Mouse (Mus musculus) limb, embryonic 14.5 days (tissue): ENCODE data around the gene Slco3a1. TPM values are rescaled to one million over a fixed set of nuclear protein-coding genes. Genes with fewer than 3 reads are reported as not detected.

ENCODE experiments used
- ATAC-seq: fragments of 200-750 bp; cut with Nextera tagmentation; 2 replicates; pipeline ENCODE4 v1.8.0; 2017; ENCODE audit warnings: low read depth, moderate number of reproducible peaks, moderate TSS enrichment; ENCODE audit not compliant: low FRiP score
- DNase-seq: peaks from one replicate; pipeline ENCODE4 v3.0.0-alpha.2; 2015; ENCODE audit warnings: low spot score
- H3K27ac ChIP-seq: fragments of 300-500 bp; sonication (generic); replicated peaks from 2 replicates; pipeline ENCODE4 v1.5.1; 2014; ENCODE audit warnings: low read depth, mild to moderate bottlenecking, low read length, moderate library complexity, mixed read lengths
- H3K27me3 ChIP-seq: fragments of 300-500 bp; sonication (generic); 2 replicates; pipeline ENCODE4 v1.6.1; 2014; ENCODE audit warnings: low read length, mixed read lengths; ENCODE audit not compliant: control insufficient read depth, insufficient read depth
- H3K36me3 ChIP-seq: fragments of 300-500 bp; sonication (generic); 2 replicates; pipeline ENCODE4 v1.6.1; 2014; ENCODE audit warnings: mild to moderate bottlenecking, low read length, moderate library complexity, mixed read lengths; ENCODE audit not compliant: control insufficient read depth, insufficient read depth
- H3K4me1 ChIP-seq: fragments of 300-500 bp; sonication (generic); 2 replicates; pipeline ENCODE4 v1.6.1; 2014; ENCODE audit warnings: antibody characterized with exemption, low read length, mixed read lengths; ENCODE audit not compliant: control insufficient read depth, insufficient read depth
- H3K4me2 ChIP-seq: fragments of 300-500 bp; sonication (generic); replicated peaks from 2 replicates; pipeline ENCODE4 v1.6.1; 2014; ENCODE audit warnings: low read depth, mild to moderate bottlenecking, low read length, moderate library complexity; ENCODE audit not compliant: severe bottlenecking
- H3K4me3 ChIP-seq: fragments of 300-500 bp; sonication (generic); replicated peaks from 2 replicates; pipeline ENCODE4 v1.5.1; 2014; ENCODE audit warnings: low read length
- H3K9ac ChIP-seq: fragments of 300-500 bp; sonication (generic); 2 replicates; pipeline ENCODE4 v1.6.1; 2014; ENCODE audit warnings: mild to moderate bottlenecking, low read depth, low read length, moderate library complexity; ENCODE audit not compliant: severe bottlenecking
- H3K9me3 ChIP-seq: fragments of 300-500 bp; sonication (generic); 2 replicates; pipeline ENCODE4 v1.6.1; 2016; ENCODE audit warnings: low read length; ENCODE audit not compliant: control insufficient read depth
- POLR2A ChIP-seq: fragments of 200-500 bp; IDR thresholded peaks from 2 replicates; pipeline ENCODE4 v1.8.0; 2012; ENCODE audit warnings: inconsistent platforms, mild to moderate bottlenecking, moderate library complexity, borderline replicate concordance; ENCODE audit not compliant: insufficient read depth, insufficient read length; ENCODE audit errors: extremely low read depth
- WGBS: fragments of 180-500 bp; shearing (Covaris S2); extraction: QIAGEN DNeasy Blood & Tissue Kit; methylation state at CpG from one replicate; pipeline ENCODE4 v1.1.7; 2014; 5-methylcytosine and 5-hydroxymethylcytosine counted together
- polyA plus RNA-seq, 2 experiments: library from polyadenylated mRNA; depleted of rRNA in 1 of 2; stranded (reverse) in 1 of 2; unstranded in 1 of 2; fragments of >200 nt; fragmentation: Nextera tagmentation in 1 of 2; extraction: Ambion mirVana in 1 of 2; gene quantifications; 2 replicates each; pipeline versions ENCODE4 v1.2.1 to v1.2.3; 2012 to 2014

The Slco3a1 gene
- polyA plus RNA-seq, 2 experiments, result 11.8 to 12.2 TPM

DNA sequence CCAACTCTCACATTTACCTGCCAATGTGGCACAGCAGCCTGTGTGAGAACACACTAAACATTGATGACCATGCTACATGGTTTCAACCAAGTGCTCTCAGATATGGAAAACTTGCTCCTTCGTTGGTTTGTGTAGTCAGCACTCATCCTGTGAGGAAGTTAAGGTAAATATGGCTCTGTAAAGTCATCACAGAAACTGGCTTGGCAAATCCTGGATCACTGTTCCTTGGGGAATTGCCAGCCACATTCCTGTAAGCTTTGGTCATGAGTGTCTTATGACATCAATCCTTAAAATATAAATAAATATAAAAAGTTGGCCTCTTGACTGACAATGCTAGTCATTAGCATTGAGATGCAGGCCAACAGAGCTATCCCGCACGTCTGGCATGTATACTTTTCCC lies 94.8 kb downstream of the Slco3a1 start:
- no peak for TF ChIP-seq POLR2A
- H3K27ac ChIP-seq, result no peak overlapping the region
- DNase-seq (peak; percentile 13), ATAC-seq (no peak)
- H3K9me3 ChIP-seq, result no peaks in the 10 kb centered on the region
- H3K27me3 ChIP-seq, result no peaks in the 10 kb centered on the region
- no peak overlapping the region for H3K4me3 ChIP-seq
- no peak overlapping the region for H3K4me2 ChIP-seq
- H3K36me3 ChIP-seq, result no peaks in the 10 kb centered on the region
- peaks cover 7% of the 10 kb centered on the region for H3K4me1 ChIP-seq
- no peak overlapping the region for H3K9ac ChIP-seq
- 78% methylated on average over 3 of the region's 3 CpGs for WGBS

DNA sequence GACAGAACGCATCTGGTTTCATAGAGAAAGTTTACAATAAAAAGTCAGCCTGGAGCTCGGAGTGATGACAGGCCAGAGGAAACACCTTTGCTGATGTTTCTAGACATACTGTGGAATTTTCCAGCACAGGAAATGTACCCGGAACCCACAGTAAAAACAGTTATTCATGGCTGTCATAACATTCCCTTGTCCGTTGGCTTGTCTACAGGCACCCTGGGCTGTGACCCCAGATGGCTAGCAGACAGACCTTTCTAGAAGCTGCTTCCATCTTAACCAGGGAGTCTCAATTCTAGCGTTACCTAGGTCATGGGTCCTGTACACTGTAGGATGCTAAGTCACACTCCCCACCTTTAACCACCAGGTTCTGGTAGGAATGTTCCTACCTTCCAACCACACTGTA lies 95.3 kb downstream of the Slco3a1 start:
- H3K4me2 ChIP-seq, result no peak overlapping the region
- TF ChIP-seq POLR2A, result no peak
- no peak overlapping the region for H3K9ac ChIP-seq
- no peaks in the 10 kb centered on the region for H3K9me3 ChIP-seq
- ATAC-seq (no peak), DNase-seq (no peak)
- WGBS, result 57% methylated on average over 5 of the region's 5 CpGs
- no peak overlapping the region for H3K27ac ChIP-seq
- H3K36me3 ChIP-seq, result no peaks in the 10 kb centered on the region
- peaks cover 7% of the 10 kb centered on the region for H3K4me1 ChIP-seq
- H3K4me3 ChIP-seq, result no peak overlapping the region
- no peaks in the 10 kb centered on the region for H3K27me3 ChIP-seq

DNA sequence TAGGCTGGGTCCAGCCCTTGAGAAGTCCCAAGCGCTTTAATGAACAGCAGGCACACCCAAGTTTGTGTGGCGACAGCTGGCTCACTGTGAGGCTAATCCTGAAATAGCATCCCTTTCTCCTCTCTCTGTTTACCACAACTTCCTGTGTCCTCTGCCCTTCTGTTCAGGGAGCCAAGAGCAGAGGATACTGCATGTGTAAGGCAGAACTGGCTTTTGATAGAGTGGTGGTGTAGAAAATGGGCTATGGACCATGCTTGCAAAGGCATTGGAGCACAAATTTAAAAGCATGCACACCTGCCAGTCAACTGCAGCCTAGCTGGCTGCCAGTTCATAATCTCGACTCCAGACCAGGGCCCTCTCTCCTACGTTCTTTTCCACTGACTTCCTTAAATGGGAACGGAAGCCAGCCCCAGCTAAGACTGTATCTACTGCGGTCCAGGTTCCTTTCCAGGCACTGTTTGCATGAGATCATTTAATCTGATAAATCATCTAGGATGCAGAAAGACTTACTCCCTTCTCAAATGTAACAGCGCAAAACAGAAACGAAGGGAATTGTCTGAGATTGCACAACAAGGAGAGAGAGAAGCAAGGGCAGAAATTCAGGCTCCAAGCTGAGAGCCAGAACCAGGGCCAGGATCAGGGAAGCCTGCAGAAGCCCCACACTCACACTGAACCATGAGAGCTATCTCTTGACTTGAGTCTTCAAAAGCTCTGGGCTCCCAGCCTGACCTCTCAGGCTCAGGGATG lies 95.9 kb downstream of the Slco3a1 start:
- H3K4me3 ChIP-seq, result no peak overlapping the region
- H3K9me3 ChIP-seq, result no peaks in the 10 kb centered on the region
- no peaks in the 10 kb centered on the region for H3K36me3 ChIP-seq
- WGBS, result 68% methylated on average over 8 of the region's 8 CpGs
- no peaks in the 10 kb centered on the region for H3K27me3 ChIP-seq
- peaks cover 7% of the 10 kb centered on the region for H3K4me1 ChIP-seq
- ATAC-seq (no peak), DNase-seq (no peak)
- H3K27ac ChIP-seq, result no peak overlapping the region
- TF ChIP-seq POLR2A, result no peak
- H3K9ac ChIP-seq, result no peak overlapping the region
- H3K4me2 ChIP-seq, result no peak overlapping the region

DNA sequence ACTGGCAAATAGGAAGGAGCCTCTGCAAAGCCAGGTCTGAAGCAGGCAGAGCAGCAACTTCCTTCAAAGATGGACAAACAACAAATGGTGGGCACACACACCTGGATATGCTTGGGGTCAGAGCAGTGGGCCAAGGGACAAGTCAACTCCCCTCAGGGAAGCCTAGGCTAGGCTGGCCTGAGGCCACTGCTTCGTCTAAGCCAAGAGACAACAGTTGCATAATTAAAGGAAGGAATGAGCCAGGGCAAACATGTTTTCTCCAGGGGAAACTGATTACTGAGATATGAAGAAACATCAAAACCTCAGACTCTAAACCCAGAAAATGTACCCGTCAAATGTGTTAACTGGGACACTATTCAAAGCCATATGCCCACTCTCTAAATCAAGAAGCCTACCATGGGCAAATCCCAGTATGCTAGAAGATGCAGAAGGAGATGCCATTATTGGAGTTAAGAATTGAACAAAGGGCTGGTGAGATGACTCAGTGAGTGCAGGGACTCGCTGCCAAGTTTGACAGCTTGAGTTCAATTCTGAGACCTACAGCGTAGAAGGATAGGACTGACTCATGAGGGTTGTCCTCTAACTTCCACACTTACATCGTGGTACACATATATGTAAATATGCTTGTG lies 97.1 kb downstream of the Slco3a1 start:
- no peak for ATAC-seq
- H3K27ac ChIP-seq, result no peak overlapping the region

DNA sequence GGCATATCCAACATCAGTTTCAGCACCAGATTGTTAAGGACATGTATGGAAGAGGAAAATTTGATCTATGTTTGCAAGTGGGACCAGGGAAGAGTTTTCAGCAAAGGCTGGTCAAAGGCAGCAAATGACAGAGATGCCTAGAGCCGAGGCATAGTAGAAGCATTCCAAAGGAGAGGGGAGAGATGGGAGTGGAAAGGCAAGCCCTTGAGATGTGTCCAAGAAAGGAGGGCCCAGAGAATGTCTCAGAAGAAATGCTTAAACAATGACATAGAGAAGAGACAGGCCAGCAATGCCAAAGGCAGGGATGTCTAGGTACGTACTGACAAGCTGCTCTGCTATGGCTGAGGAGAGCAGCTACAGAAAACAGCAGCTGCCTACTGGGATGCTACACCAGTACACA lies 97.8 kb downstream of the Slco3a1 start:
- WGBS, result 73% methylated on average over 2 of the region's 2 CpGs
- Histone ChIP-seq H3K36me3 (no peaks in the 10 kb centered on the region), H3K27ac (no peak overlapping the region), H3K27me3 (no peaks in the 10 kb centered on the region), H3K9me3 (no peaks in the 10 kb centered on the region), H3K4me2 (no peak overlapping the region), H3K9ac (no peak overlapping the region), H3K4me3 (no peak overlapping the region), H3K4me1 (peaks cover 7% of the 10 kb centered on the region)
- no peak for TF ChIP-seq POLR2A
- ATAC-seq (no peak), DNase-seq (no peak)

More for the DNA sequence above, 97.1 kb downstream of the Slco3a1 start:
- 86% methylated on average over 5 of the region's 5 CpGs for WGBS
- H3K36me3 ChIP-seq, result no peaks in the 10 kb centered on the region
- TF ChIP-seq POLR2A, result no peak
- H3K4me2 ChIP-seq, result no peak overlapping the region
- no peaks in the 10 kb centered on the region for H3K27me3 ChIP-seq
- DNase-seq, result no peak
- no peak overlapping the region for H3K9ac ChIP-seq
- no peak overlapping the region for H3K4me3 ChIP-seq
- no peaks in the 10 kb centered on the region for H3K9me3 ChIP-seq
- peaks cover 7% of the 10 kb centered on the region for H3K4me1 ChIP-seq
